Mouse (Mus musculus): ENCODE data around the gene Hecw2.

Hecw2 gene

GRCm38 (mm10) chr1:54110920-54111605 is 83.9 kb downstream of the Hecw2 start:
- no peak for DNase-seq

GRCm38 (mm10) chr1:54109255-54109654 is 85.7 kb downstream of the Hecw2 start:
- no peak for DNase-seq

- no peak for DNase-seq
These were observed 88.2 kb downstream of the Hecw2 start for GRCm38 (mm10) chr1:54106756-54107155.

DNA sequence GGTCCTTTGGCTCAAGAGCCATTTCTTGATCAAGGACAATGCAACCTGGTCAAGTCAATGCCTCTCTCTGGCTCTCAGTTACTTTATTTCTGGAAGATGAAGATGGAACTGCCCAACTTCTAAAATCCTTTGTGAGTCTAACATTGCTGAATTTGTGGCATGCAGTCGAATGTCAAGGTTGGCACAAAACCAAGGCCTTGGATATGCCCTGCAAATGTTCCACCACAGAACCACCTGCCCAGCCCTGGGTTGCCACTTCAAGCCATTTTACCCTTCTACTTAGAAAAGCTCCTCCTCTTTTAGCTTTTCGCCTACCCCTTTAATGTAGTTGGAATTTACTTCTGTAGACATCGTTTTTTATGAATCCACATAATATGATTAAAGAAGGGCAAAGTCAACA is 115.3 kb downstream of the Hecw2 start:
- no peak for DNase-seq

DNA sequence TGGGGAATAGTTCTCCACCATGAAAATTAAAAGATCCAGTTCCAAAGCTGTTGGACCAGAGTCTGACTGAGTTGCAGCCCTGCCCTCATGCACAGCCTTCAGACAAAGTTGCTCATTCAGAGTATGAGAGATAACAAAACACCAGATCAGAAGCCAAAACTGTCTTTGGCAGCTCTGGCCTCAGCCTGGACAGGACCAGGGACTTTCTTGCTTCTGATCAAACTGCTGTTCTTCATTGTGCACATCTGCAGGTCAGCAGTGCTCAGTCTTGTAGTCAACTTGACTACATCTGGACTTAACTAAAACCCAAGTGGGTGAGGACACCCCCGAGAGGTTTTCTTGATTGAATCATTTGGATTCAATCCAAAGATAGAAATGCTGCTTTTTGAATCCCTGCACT is 120.5 kb downstream of the Hecw2 start:
- no peak for DNase-seq

DNA sequence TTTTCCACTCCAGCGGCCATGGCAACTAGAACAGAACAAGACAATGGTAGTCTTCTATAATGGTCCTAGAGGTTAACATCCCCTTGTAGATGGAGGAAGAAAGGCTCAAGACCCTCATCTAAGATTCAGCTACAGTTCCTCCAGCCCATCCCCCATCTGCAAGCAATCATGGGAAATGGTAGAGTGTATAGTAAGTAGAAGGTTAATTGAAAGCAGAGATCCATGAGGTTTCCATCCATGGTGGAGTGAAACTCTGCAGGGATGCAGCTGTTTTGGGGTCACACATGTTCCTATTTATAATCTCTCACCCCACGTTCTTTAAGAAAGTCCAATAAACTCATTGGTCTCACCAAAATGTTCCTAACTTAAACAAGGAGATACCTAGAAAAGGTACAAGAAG is 124.8 kb downstream of the Hecw2 start:
- no peak for DNase-seq

DNA sequence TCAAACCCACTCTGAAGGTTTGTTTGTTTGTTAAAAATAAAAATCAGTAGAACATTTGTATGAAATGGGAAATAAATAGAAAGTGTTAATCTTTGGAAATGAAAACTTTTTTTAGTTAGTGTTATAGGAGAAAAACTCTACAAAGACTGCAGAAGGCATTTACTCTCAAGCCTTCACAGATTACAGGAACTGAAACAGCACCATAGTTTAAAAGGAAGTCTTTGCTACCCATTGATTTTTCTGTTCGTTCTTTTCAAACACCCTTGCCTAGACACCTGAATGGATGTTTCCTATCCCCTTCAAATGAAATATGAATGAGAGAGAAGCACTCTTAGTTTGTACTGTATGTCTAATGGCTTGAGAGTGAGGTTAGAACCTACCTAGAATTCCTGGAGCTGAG is 126.7 kb downstream of the Hecw2 start:
- no peak for DNase-seq

DNA sequence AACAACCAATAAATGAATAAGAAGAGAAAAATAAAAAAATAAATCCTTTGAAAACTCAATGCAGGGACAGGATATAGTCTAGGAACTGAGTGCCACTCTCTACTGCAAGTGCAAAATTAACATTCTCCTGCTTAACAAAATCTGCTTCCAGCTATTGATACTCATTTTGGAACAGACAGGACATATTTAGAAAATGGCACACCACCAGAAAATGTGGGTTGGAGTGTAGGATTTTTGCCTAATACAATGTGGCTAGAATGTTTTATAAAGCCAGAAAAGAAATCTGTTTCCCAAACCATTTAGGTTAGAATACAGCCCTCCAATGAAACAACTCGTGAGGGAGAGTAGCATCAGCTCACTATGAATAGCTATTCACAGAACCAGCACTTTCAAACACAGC is 129.5 kb downstream of the Hecw2 start:
- DNase-seq, result no peak

- DNase-seq, result no peak
These were observed 133.9 kb downstream of the Hecw2 start for GRCm38 (mm10) chr1:54061078-54061477.

- no peak for DNase-seq
These were observed 135.2 kb downstream of the Hecw2 start for GRCm38 (mm10) chr1:54059731-54060130.

DNA sequence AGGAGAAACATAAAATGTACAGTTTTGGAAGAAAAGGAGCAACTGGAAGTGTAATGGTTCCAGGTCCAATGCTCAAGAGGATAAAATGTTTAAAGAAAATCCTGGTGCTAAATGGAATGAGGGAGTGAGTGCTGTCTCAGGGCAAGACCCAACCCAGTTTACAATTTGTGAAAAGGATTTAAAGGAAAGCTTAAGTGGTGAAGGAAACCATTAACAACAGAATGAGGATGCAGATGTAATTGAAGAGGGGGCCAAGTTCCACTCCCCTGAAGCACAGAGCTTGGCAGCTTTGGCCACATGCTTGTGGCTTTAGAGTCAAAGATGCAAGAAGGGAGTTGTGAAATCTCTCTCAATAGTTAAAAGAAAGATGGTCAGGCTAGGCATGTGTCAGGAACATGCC is 142.2 kb downstream of the Hecw2 start:
- no peak for DNase-seq

DNA sequence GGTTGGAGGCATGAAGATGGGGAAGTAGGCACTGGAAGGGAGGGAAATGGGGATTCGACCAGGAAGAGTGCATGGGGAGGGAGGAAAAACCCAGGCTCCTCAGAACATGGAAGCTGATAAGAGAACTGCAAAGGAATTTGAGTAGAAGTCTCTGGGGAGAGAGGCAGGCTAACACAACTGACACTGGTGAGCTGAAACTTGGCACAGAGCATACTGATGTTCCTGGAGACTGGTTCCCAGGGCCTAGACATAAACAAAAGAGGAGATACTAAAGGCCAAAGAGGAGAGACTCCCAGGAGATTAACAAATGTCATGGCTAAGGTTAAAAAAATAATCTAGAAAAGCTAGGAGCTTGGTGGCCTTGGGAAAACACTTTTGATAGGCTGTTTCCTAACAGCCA is 148.0 kb downstream of the Hecw2 start:
- no peak for DNase-seq

DNA sequence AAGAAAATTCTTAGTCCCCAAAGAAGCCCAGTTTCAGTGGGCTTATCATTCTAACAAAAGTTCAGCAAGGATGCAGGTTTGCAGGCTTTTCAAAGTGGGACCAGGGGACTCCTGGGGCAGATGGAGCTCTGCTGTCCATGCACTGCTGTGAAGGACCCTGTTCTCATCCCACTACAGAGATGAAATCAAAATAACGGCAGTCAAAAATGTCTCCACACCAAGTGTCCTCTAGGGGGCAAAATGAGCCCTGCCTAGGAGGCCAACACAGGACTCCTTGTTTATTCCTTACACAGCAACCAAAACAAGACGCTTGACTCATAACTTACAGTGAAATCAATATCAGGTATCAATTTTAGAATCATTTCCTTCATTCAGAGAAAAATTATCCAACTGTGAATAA is 155.9 kb downstream of the Hecw2 start:
- peak; percentile 36 for DNase-seq

GRCm38 (mm10) chr1:54017686-54018085 is 177.3 kb downstream of the Hecw2 start:
- no peak for DNase-seq

DNA sequence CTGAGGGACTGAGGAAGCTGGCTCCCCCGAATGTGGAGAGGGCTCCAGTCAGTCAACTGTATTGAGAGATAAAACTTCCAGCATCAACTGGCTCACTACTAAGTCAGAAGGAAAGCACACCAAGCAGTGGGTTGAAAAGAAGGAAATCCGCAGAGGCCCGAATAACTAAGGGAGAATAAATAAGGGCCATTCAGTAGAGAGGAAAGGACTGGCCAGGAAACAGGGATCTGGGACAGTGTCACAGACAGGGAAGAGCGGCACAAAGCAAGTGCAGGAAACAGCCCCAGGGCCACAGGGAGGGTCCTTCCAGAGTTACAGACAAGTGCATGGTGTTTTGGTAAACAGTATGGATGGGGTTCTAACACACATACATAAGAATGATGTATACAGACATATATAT is 179.2 kb downstream of the Hecw2 start:
- no peak for DNase-seq

DNA sequence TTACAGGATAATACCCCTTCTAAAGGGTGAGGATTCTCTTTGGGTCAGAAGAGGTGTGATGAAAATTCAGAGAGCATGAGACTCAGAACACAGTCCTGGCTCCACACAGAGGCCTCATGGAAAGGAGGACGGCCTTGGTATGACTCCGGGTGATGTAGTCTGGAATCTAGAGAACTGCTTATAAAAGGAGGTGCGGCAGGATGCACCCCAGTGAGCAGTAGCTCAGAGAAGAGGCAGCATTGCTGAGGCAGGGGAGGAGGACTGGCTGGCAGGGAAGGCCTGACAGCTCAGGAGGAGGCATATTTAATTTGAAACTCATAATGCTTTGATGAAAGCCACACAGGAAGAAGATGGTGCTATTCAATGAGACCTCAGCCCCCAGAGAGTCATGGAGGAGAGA is 182.6 kb downstream of the Hecw2 start:
- no peak for DNase-seq

DNA sequence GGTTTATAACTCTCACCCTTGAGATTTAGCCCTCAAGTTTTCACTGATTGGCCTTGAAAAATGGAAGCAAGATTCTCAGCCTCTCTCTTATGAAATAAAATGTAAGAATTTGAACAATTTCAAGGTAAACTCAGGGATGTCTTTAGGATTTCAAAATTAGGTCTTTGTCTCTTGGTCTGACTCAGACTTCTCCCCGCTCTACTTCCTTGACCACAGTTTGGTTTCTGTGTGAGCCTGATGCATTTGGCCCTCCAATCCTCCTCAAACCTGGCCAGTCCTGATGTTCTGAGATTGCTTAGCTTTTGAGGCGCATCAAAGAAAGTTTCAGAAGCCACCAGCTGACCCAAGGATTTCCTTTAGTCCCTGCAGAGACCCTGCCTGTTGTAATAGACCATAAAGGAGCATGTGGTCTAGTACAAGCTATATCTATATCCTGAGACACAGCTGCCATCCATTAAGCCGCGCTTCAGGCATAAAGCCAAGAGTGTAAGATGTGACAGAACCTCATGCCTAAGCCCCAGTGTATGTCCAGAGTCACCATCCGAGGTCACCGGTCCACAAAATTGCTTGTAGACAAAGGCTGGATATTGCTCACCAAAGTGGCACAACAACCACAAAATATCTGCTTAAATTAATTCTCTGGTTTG is 185.4 kb downstream of the Hecw2 start:
- DNase-seq, result peak; percentile 8

GRCm38 (mm10) chr1:54005860-54006386 is 189.0 kb downstream of the Hecw2 start:
- no peak for DNase-seq

GRCm38 (mm10) chr1:54003288-54003687 is 191.7 kb downstream of the Hecw2 start:
- no peak for DNase-seq

DNA sequence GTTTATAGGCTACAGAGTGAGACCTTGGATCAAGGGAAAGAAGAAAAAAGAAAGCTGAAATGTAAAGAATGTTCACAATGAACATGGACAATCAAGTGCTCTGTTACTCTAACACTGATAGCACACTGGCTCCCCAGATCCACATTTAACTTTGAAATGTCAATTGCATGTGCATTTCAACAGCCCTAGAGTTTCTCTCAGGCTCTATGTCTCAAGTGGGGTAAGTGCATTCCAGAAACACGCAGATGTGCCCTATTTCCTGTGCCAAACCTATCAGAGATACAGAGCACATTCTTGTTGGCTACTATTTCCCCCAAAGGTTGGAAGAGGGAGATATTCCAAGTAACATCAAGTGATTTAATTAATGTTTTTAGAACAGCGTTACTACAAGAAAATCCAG is 192.9 kb downstream of the Hecw2 start:
- no peak for DNase-seq

DNA sequence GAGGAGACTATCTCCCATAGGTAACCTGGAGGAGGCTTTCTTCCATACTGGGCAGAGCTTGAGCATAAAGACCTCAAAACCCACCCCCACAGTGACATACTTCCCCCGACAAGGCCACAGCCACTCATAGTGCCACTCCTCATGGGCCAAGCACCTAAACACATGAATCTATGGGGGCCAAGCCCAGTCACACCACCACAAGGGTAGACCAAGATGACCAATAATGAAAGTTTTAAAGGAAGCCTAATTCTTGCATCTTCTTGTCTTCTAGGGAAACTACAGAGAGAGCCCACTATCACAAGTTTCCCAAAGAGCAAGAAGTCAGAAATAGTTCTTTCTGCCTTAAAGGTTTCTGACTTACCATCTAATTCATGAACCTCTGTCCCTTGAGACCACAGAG is 197.7 kb downstream of the Hecw2 start:
- DNase-seq, result no peak

DNA sequence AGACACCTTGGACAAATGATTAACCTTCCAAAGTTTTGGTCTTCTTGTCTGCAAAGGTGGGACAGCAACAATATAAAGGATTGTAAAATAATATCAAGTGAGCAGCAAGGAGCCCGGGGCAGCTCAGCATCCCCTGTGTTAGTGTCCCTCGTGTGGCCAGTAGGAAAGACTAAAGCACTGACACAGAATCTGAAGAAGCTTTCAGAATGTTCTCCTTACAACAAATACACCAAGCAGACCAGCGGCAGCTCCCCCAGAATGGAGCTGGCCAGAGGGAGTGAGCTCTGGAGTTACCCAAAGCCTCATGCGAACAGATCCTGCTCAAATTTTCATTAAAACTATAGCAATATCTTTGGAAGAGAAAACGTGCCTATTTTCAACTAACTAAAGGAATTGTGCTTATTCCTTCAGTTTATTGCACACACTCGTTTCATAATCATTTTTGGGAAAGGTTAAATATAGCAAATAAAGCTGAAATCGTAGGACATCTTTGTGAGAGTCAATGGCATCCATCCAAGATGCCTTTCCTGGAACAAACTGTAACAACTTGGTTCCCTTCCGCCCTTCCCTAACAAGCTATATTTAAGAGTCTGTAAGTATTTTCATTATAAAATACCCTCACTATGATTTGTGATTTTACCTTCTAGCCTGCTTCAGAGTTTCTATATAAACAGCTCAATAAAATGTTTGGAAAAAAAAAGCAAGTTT is 208.6 kb downstream of the Hecw2 start:
- DNase-seq, result no peak

GRCm38 (mm10) chr1:53978514-53978831 is 216.5 kb downstream of the Hecw2 start:
- DNase-seq, result no peak

GRCm38 (mm10) chr1:53977806-53978513 is 217.0 kb downstream of the Hecw2 start:
- DNase-seq, result no peak

Measured in retina, postnatal 1 day (tissue).